Mouse (Mus musculus) heart, embryonic 14.5 days (tissue): ENCODE results near the gene Cacna1c. TPM values are rescaled to one million over a fixed set of nuclear protein-coding genes. Genes with fewer than 3 reads are reported as not detected.

Source experiments
- ATAC-seq: fragments of 200-750 bp; cut with Nextera tagmentation; 2 replicates; pipeline ENCODE4 v1.8.0; 2017; ENCODE audit warnings: low read depth, moderate TSS enrichment; ENCODE audit not compliant: insufficient number of reproducible peaks, insufficient read depth, low FRiP score
- H3K27ac ChIP-seq, 2 experiments: fragments of 200-500 bp in 1 of 2; fragments of 300-500 bp in 1 of 2; sonication (generic) in 1 of 2; replicated peaks in 1 of 2; 2 replicates each; pipeline ENCODE4 v1.5.1; 2012 to 2014; ENCODE audit warnings: low read depth in 2 of 2, low read length in 2 of 2, control low read depth in 1 of 2, mild to moderate bottlenecking in 1 of 2, mixed read lengths in 1 of 2; ENCODE audit not compliant: control insufficient read depth in 1 of 2, insufficient read depth in 1 of 2
- H3K27me3 ChIP-seq: fragments of 300-500 bp; sonication (generic); 2 replicates; pipeline ENCODE4 v1.6.1; 2014; ENCODE audit warnings: mild to moderate bottlenecking, low read length, control low read depth; ENCODE audit not compliant: control insufficient read depth, insufficient read depth
- H3K36me3 ChIP-seq: fragments of 300-500 bp; sonication (generic); 2 replicates; pipeline ENCODE4 v1.6.1; 2014; ENCODE audit warnings: mild to moderate bottlenecking, control low read depth, low read length, mixed read lengths; ENCODE audit not compliant: control insufficient read depth, insufficient read depth
- H3K4me1 ChIP-seq, 2 experiments: fragments of 200-500 bp in 1 of 2; fragments of 300-500 bp in 1 of 2; sonication (generic) in 1 of 2; 2 replicates each; pipeline ENCODE4 v1.6.1; 2012 to 2014; ENCODE audit warnings: low read length in 2 of 2, control low read depth in 1 of 2, mixed read lengths in 1 of 2; ENCODE audit not compliant: control insufficient read depth in 2 of 2, insufficient read depth in 2 of 2
- H3K4me2 ChIP-seq: fragments of 300-500 bp; sonication (generic); 2 replicates; pipeline ENCODE4 v1.6.1; 2014; ENCODE audit warnings: mild to moderate bottlenecking, low read length
- H3K4me3 ChIP-seq, 2 experiments: fragments of 200-500 bp in 1 of 2; fragments of 300-500 bp in 1 of 2; sonication (generic) in 1 of 2; 2 replicates each; pipeline ENCODE4 v1.5.1; 2012 to 2014; ENCODE audit warnings: low read length in 2 of 2, mild to moderate bottlenecking in 2 of 2, control low read depth in 1 of 2, low read depth in 1 of 2, moderate library complexity in 1 of 2; ENCODE audit not compliant: control insufficient read depth in 1 of 2, insufficient read depth in 1 of 2
- H3K9ac ChIP-seq: fragments of 300-500 bp; sonication (generic); 2 replicates; pipeline ENCODE4 v1.6.1; 2014; ENCODE audit warnings: mild to moderate bottlenecking, low read length
- H3K9me3 ChIP-seq: fragments of 300-500 bp; sonication (generic); 2 replicates; pipeline ENCODE4 v1.6.1; 2016; ENCODE audit warnings: low read length, control low read depth; ENCODE audit not compliant: control insufficient read depth
- WGBS: fragments of 180-500 bp; shearing (Covaris S2); extraction: QIAGEN DNeasy Blood & Tissue Kit; methylation state at CpG from one replicate; pipeline ENCODE4 v1.1.7; 2014; 5-methylcytosine and 5-hydroxymethylcytosine counted together
- polyA plus RNA-seq: library from polyadenylated mRNA; unstranded; fragments of >200 nt; fragmentation: Nextera tagmentation; extraction: Ambion mirVana; gene quantifications from 2 replicates; pipeline ENCODE4 v1.2.1, GENCODE M21; 2014

Cacna1c gene
- polyA plus RNA-seq, 1 experiment from 2014 or later: 60.9 TPM

DNA sequence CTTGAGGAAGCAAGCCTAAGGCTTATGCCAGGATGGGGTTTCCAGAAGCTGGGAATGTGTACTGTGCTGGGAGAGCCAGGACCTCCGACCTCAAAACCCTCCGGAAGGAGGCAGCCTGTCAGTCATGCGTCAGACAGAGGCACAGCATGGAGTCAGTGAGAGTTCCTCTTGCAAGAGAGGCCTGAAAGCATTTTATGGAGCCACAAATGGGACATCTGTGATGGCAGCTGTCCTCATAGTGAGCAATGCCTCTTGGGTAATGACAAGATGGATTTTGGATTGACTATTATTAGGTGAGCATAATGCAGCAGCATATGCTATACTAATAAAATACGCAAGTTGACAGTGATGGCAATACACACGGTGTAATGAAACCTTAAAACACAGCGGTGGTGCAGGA is 515.4 kb downstream of the Cacna1c start:
- H3K4me1 ChIP-seq: no peaks in the 10 kb centered on the region
- ATAC-seq: no peak
- H3K9me3 ChIP-seq: no peaks in the 10 kb centered on the region
- H3K27ac ChIP-seq: no peak overlapping the region
- WGBS: 79% methylated on average over 6 of the region's 6 CpGs
- no peaks in the 10 kb centered on the region for H3K27me3 ChIP-seq
- no peak overlapping the region for H3K9ac ChIP-seq
- H3K4me3 ChIP-seq: no peak overlapping the region
- H3K4me2 ChIP-seq: no peak overlapping the region
- peaks cover 84% of the 10 kb centered on the region for H3K36me3 ChIP-seq

DNA sequence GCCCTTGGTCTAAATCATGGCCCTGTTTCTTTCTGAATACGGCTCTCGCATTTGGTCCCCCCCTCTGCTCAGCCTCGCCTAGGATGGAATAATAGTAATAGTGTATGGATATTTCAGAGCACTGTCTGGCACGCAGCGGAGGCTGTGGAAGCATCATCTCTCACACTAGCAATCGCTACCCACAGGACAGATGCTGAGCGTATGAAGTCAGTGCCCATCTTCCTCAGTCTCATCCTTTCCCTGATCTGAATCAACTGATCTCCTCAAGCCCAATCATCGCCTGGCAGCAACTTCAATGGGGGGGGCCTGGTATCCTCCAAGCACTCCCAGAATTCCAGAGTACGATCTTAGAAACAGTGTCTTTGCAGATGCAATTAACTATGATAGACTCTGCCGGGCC is 518.2 kb downstream of the Cacna1c start:
- ATAC-seq: no peak
- Histone ChIP-seq H3K4me2 (no peak overlapping the region), H3K27me3 (no peaks in the 10 kb centered on the region), H3K27ac (no peak overlapping the region), H3K36me3 (peaks cover 87% of the 10 kb centered on the region), H3K4me3 (no peak overlapping the region), H3K9me3 (no peaks in the 10 kb centered on the region), H3K9ac (no peak overlapping the region), H3K4me1 (no peaks in the 10 kb centered on the region)
- 92% methylated on average over 10 of the region's 10 CpGs for WGBS

DNA sequence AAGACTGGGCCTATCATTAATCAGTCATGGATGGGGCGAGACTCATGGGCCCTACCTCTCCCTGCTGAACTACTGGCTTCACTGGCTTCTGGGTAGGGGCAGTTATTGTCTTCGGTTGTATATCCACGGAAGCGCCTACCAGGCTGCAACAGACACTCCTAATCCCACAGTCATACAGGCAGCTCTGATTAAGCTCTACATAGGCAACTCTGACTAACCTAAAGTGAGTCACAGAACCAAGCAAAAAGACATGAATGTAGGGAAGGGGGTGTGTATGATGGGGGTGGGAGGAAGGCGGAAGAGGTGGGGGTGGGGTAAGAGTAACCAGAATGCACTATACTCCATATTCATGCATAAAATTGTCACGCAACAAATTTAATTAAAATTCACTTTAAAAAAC is 518.9 kb downstream of the Cacna1c start:
- WGBS: 91% methylated on average over 6 of the region's 6 CpGs
- Histone ChIP-seq H3K27me3 (no peaks in the 10 kb centered on the region), H3K36me3 (peaks cover 87% of the 10 kb centered on the region), H3K4me3 (no peak overlapping the region), H3K4me1 (no peaks in the 10 kb centered on the region), H3K4me2 (no peak overlapping the region), H3K27ac (no peak overlapping the region), H3K9me3 (no peaks in the 10 kb centered on the region), H3K9ac (no peak overlapping the region)
- no peak for ATAC-seq

DNA sequence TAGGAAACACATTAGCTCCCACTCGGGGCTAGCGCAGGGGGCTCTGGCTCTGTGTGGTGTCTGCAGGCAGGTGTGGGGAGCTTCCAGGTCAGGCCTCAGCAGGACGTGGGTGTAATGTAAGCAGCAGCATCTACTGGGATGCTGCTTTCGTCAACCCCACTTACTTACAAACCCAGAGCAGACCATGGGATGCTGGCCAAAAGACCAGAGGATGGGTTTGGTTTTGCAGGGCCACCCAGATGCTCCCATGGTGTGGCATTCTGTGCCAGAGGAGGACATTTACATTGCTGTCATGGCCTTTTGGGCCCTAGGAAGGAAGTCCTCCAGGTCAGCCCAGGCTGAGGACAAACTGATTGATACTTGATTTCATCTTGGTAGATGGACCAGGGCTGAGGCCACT is 521.4 kb downstream of the Cacna1c start:
- no peak overlapping the region for H3K27ac ChIP-seq
- no peaks in the 10 kb centered on the region for H3K27me3 ChIP-seq
- no peak for ATAC-seq
- no peaks in the 10 kb centered on the region for H3K9me3 ChIP-seq
- H3K9ac ChIP-seq: no peak overlapping the region
- no peak overlapping the region for H3K4me2 ChIP-seq
- H3K4me1 ChIP-seq: no peaks in the 10 kb centered on the region
- peaks cover 86% of the 10 kb centered on the region for H3K36me3 ChIP-seq
- WGBS: 85% methylated on average over 4 of the region's 4 CpGs
- H3K4me3 ChIP-seq: no peak overlapping the region

DNA sequence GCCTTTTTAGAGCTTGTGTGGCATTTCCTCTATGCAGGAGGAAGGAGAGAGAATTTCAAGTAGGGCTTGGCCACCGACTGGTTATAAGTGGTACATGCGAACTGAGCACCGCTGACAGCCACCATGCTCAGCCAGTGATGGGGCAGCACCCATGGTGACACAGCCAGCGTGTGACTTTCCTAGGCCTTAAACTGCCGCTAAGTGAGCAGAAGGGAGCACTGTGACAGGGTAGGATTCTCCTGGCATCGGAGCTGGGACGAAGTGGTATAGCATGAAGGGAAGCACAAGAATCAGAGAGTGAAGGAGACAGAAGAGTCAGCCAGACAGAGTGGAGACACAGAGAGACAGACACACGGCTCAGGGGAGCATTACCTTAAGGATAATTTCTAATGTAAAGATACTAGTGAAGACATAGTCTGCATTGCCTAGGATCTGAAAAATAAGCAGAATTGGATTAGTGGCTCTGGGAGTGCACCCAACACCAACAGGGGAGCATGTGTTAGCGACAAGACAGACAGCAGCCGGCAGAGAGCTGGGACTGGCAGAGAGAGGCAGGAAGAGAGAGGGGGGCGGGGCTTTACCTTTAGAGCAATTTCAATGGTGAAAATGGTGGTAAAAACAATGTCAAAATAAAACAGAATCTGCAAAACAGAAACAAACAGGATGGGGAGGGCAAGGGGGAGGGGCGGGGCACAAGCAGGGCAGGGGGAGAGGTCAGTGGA is 522.1 kb downstream of the Cacna1c start:
- H3K36me3 ChIP-seq: peaks cover 86% of the 10 kb centered on the region
- WGBS: 81% methylated on average over 12 of the region's 12 CpGs
- no peak overlapping the region for H3K9ac ChIP-seq
- no peaks in the 10 kb centered on the region for H3K27me3 ChIP-seq
- no peaks in the 10 kb centered on the region for H3K9me3 ChIP-seq
- H3K27ac ChIP-seq: no peak overlapping the region
- H3K4me3 ChIP-seq: no peak overlapping the region
- no peaks in the 10 kb centered on the region for H3K4me1 ChIP-seq
- H3K4me2 ChIP-seq: no peak overlapping the region
- no peak for ATAC-seq

DNA sequence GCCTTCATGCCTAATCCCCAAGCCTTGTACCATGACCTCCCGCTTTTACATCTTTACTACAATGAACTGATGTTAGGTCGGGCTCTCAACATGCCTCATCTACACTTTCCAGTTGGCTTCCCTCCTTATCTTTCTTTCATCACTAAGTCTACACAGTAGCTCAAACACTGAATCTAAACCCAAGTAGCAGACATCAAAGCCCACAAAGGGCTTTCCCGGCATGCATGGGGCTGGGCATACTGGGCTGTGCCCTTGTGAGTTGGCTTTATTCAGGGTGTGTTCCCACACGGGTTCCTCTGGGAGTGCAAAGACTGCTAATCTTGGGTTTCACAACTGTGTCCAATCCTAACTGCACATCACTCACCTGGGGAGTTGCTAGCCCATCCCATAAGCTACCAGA is 542.9 kb downstream of the Cacna1c start:
- 80% methylated on average over 4 of the region's 4 CpGs for WGBS
- Histone ChIP-seq H3K27ac (no peak overlapping the region), H3K27me3 (no peaks in the 10 kb centered on the region), H3K4me3 (no peak overlapping the region), H3K4me2 (no peak overlapping the region), H3K36me3 (peaks cover 96% of the 10 kb centered on the region), H3K9ac (no peak overlapping the region), H3K9me3 (no peaks in the 10 kb centered on the region), H3K4me1 (no peaks in the 10 kb centered on the region)
- ATAC-seq: no peak

DNA sequence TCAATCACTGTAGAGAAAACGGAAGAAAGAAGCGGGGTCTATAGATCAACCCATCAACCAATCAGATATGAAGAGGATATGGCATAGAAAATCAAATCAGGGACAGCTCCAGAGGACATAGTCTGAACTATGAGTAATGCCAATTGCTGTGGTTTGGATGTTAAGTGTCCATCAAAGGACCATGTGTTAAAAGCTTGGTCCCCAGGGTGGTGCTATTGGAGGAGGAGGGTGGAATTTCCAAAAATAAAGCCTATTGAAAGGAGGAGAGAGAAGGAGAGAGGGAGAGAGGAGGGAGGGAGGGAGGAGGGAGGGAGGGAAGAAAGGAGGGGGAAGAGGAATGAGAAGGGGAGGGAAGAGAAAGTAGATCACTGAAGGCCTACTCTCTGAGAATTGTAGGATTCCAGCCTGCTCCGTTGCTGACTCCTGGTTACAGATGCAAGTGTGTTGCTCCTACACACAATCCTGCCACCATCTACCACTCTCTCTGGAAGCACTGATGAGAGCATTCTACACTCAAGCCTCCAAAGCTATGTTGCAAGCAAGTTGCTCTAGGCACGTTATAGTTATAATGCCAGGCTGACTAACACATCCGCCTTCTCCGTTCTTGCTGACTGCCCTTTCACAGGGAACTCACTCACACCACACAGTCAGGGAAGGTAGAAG is 547.0 kb downstream of the Cacna1c start:
- peaks cover 84% of the 10 kb centered on the region for H3K36me3 ChIP-seq
- WGBS: 84% methylated on average over 6 of the region's 6 CpGs

More for the DNA sequence above, 547.0 kb downstream of the Cacna1c start:
- no peak overlapping the region for H3K9ac ChIP-seq
- no peak overlapping the region for H3K27ac ChIP-seq
- H3K4me1 ChIP-seq: no peaks in the 10 kb centered on the region
- ATAC-seq: no peak
- no peaks in the 10 kb centered on the region for H3K27me3 ChIP-seq
- H3K4me2 ChIP-seq: no peak overlapping the region
- H3K9me3 ChIP-seq: no peaks in the 10 kb centered on the region
- no peak overlapping the region for H3K4me3 ChIP-seq
